Mouse (Mus musculus) liver, embryonic 13.5 days (tissue): ENCODE measurements around the gene Gm20905. TPM values are rescaled to one million over a fixed set of nuclear protein-coding genes. Genes with fewer than 3 reads are reported as not detected.
"Not testable (repeated sequence)": the region's sequence is repeated elsewhere in the genome, so short reads cannot be mapped to it uniquely, and the experiment has no call there.

Experiments used
- ATAC-seq: fragments of 200-750 bp; cut with Nextera tagmentation; 2 replicates; pipeline ENCODE4 v1.8.0; 2017; ENCODE audit warnings: low read depth, mild to moderate bottlenecking, moderate number of reproducible peaks, moderate library complexity
- DNase-seq: peaks from one replicate; pipeline ENCODE4 v3.0.0; 2022
- H3K27ac ChIP-seq: fragments of 300-500 bp; sonication (generic); 2 replicates; pipeline ENCODE4 v1.5.1; 2015; ENCODE audit warnings: moderate library complexity, mild to moderate bottlenecking, inconsistent platforms
- H3K27me3 ChIP-seq: fragments of 300-500 bp; sonication (generic); 2 replicates; pipeline ENCODE4 v1.6.1; 2015; ENCODE audit warnings: mild to moderate bottlenecking, inconsistent platforms
- H3K36me3 ChIP-seq: fragments of 300-500 bp; sonication (generic); 2 replicates; pipeline ENCODE4 v1.6.1; 2015; ENCODE audit warnings: mild to moderate bottlenecking, inconsistent platforms
- H3K4me1 ChIP-seq: fragments of 300-500 bp; sonication (generic); replicated peaks from 2 replicates; pipeline ENCODE4 v1.6.1; 2015; ENCODE audit warnings: inconsistent platforms
- H3K4me2 ChIP-seq: fragments of 300-500 bp; sonication (generic); 2 replicates; pipeline ENCODE4 v1.6.1; 2015; ENCODE audit warnings: inconsistent platforms, mild to moderate bottlenecking, moderate library complexity
- H3K4me3 ChIP-seq: fragments of 300-500 bp; sonication (generic); replicated peaks from 2 replicates; pipeline ENCODE4 v1.5.1; 2015; ENCODE audit warnings: mild to moderate bottlenecking, inconsistent platforms
- H3K9ac ChIP-seq: fragments of 300-500 bp; sonication (generic); 2 replicates; pipeline ENCODE4 v1.6.1; 2015; ENCODE audit warnings: mild to moderate bottlenecking, inconsistent platforms
- H3K9me3 ChIP-seq: fragments of 300-500 bp; sonication (generic); replicated peaks from 2 replicates; pipeline ENCODE4 v1.6.1; 2016; ENCODE audit warnings: inconsistent platforms
- WGBS: fragments of 180-500 bp; shearing (Covaris S2); methylation state at CpG from one replicate; pipeline ENCODE4 v1.1.7; 2015; ENCODE audit not compliant: insufficient replicate concordance; 5-methylcytosine and 5-hydroxymethylcytosine counted together
- polyA plus RNA-seq: library from polyadenylated mRNA; unstranded; fragments of >200 nt; fragmentation: Nextera tagmentation; extraction: Ambion mirVana; gene quantifications from 2 replicates; pipeline ENCODE4 v1.2.1, GENCODE M21; 2015

Gm20905 gene
- not detected in 2 replicates for polyA plus RNA-seq

DNA sequence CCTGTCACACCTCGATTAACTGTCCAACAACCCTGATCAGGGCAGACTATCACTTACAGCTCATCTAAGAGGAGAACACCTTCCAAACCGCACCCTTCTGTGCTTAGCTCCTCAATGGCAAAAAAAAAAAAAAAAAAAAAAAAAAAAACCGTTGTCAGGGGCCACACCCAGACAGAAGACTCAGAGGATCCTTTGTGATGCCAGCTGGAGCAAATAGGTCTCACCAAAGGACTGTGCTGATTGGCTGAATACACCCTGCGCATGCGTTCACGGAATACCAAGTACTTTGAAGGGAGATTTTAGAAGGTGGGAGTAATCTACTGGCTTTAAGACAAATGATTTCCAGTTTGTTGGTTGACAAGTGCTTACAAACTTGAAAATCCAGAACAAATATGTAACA is at the start of gene Gm20905:
TSS of gene Gm20905 (minus strand) at position 101 of the 400 bp plus-strand sequence.
- not testable (repeated sequence) for H3K9me3 ChIP-seq, H3K4me3 ChIP-seq, H3K9ac ChIP-seq, H3K27me3 ChIP-seq, ATAC-seq, H3K4me1 ChIP-seq, H3K36me3 ChIP-seq, DNase-seq, H3K27ac ChIP-seq, H3K4me2 ChIP-seq
- no CpG with 5 or more reads among the region's 6 CpGs for WGBS
